Mouse (Mus musculus): ENCODE measurements around the gene Xpo6.

GRCm38 (mm10) chr7:126248641-126249141 lies 48.4 kb upstream of the Xpo6 start:
- TF ChIP-seq CTCF (IDR thresholded peaks at IDR 0.05; ENCODE audit: borderline replicate concordance, control insufficient read depth, extremely low read depth, insufficient read depth, low read length, poor library complexity) (no peak), POLR2A (IDR thresholded peaks at IDR 0.05; ENCODE audit: control insufficient read depth, extremely low read depth, insufficient read depth, low read length, poor library complexity) (no peak)
